Mouse (Mus musculus) liver, embryonic 12.5 days (tissue): ENCODE results near the gene Gp9. TPM values are rescaled to one million over a fixed set of nuclear protein-coding genes. Genes with fewer than 3 reads are reported as not detected.

Experiments
- ATAC-seq: fragments of 200-750 bp; cut with Nextera tagmentation; 2 replicates; pipeline ENCODE4 v1.8.0; 2017; ENCODE audit warnings: moderate number of reproducible peaks, mild to moderate bottlenecking, moderate library complexity
- H3K27ac ChIP-seq: fragments of 300-500 bp; sonication (generic); 2 replicates; pipeline ENCODE4 v1.5.1; 2016; ENCODE audit warnings: mild to moderate bottlenecking
- H3K27me3 ChIP-seq: fragments of 300-500 bp; sonication (generic); replicated peaks from 2 replicates; pipeline ENCODE4 v1.6.1; 2016; ENCODE audit warnings: mild to moderate bottlenecking, moderate library complexity
- H3K36me3 ChIP-seq: fragments of 300-500 bp; sonication (generic); 2 replicates; pipeline ENCODE4 v1.6.1; 2016; ENCODE audit warnings: mild to moderate bottlenecking, moderate library complexity
- H3K4me1 ChIP-seq: fragments of 300-500 bp; sonication (generic); 2 replicates; pipeline ENCODE4 v1.6.1; 2016
- H3K4me2 ChIP-seq: fragments of 300-500 bp; sonication (generic); 2 replicates; pipeline ENCODE4 v1.6.1; 2016; ENCODE audit warnings: mild to moderate bottlenecking, moderate library complexity
- H3K4me3 ChIP-seq: fragments of 300-500 bp; sonication (generic); 2 replicates; pipeline ENCODE4 v1.5.1; 2016; ENCODE audit warnings: mild to moderate bottlenecking, moderate library complexity
- H3K9ac ChIP-seq: fragments of 300-500 bp; sonication (generic); 2 replicates; pipeline ENCODE4 v1.6.1; 2016; ENCODE audit warnings: mild to moderate bottlenecking, moderate library complexity
- H3K9me3 ChIP-seq: fragments of 300-500 bp; sonication (generic); replicated peaks from 2 replicates; pipeline ENCODE4 v1.6.1; 2016; ENCODE audit warnings: mild to moderate bottlenecking, moderate library complexity
- WGBS: fragments of 180-500 bp; shearing (Covaris S2); methylation state at CpG from one replicate; pipeline ENCODE4 v1.1.7; 2016; ENCODE audit not compliant: insufficient replicate concordance; 5-methylcytosine and 5-hydroxymethylcytosine counted together
- polyA plus RNA-seq: library from polyadenylated mRNA; unstranded; fragments of >200 nt; fragmentation: Nextera tagmentation; extraction: Ambion mirVana; gene quantifications from 2 replicates; pipeline ENCODE4 v1.2.1, GENCODE M21; 2016

Gp9 gene
- polyA plus RNA-seq, 1 experiment from 2014 or later, result 44.2 TPM

DNA sequence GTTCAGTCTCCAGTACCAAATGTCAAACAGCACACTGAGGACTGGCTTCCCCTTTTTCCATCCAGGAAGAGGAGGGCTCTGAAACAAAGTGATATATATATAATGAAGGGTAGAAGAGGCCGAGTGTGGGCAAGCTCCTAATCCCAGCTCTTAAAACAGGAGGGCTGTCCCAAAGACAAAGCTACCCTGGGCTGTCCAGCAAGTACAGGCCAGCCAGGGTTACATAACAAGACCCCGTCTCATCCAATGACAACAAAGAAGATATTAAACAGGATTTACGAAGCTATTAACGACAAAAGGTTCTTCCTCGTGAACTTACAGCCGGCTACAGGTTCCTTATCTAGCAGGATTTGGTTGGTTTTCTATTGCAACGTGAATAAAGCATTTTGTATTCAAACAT lies 27.0 kb downstream of the Gp9 start:
- Histone ChIP-seq H3K27me3 (no peaks in the 10 kb centered on the region), H3K9ac (no peak overlapping the region; the same call in 1 of the 2 replicates), H3K4me3 (no peak overlapping the region), H3K36me3 (peaks cover 57% of the 10 kb centered on the region), H3K27ac (0 out of 2 replicates have a peak overlapping the region, but pooled peaks have one; percentile 1), H3K4me2 (no peak overlapping the region), H3K9me3 (no peaks in the 10 kb centered on the region), H3K4me1 (peaks cover 84% of the 10 kb centered on the region)
- no peak for ATAC-seq
- WGBS, result 69% methylated on average over 7 of the region's 7 CpGs

DNA sequence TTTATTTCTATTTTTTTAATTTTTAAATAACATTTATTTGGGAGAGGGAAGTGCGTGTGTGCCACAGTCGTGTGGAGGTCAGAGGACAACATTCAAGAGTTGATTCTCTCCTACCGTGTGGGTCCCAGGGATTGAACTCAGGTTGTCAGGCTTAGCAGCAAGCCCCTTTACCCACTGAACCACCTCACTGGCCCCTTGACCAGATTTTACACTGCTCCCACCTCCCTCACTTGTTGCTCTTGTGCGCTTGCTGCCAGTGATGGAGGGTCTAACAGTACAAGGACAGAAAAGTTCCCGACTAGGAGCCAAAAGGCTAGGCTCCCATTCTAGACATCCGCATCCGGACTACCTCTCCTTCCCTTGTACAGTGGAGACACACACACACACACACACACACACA lies 27.6 kb downstream of the Gp9 start:
- H3K4me1 ChIP-seq, result peaks cover 84% of the 10 kb centered on the region
- H3K4me3 ChIP-seq, result no peak overlapping the region
- H3K27me3 ChIP-seq, result no peaks in the 10 kb centered on the region
- H3K9me3 ChIP-seq, result no peaks in the 10 kb centered on the region
- 91% methylated on average over 7 of the region's 7 CpGs for WGBS
- H3K36me3 ChIP-seq, result peaks cover 53% of the 10 kb centered on the region
- H3K27ac ChIP-seq, result no peak overlapping the region
- H3K9ac ChIP-seq, result no peak overlapping the region
- ATAC-seq, result no peak
- no peak overlapping the region for H3K4me2 ChIP-seq

DNA sequence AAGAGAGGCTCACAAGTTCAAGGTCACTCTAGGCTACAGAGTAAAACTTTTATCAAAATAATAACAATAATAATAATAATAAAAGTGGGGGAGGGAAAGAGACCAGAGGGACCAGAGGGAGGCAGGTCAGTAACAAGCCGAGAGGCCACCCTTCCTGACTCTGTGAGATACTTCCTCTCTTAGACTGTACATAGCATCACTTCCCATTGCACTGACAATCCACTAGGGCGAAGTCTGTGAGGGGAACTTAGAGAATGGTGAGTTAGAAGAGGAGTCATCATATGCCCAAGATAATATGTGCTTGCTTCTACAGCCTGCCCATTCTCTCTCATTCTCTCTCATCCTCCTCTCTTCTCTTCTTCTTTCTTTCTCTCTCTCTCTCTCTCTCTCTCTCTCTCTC lies 28.2 kb downstream of the Gp9 start:
- H3K27me3 ChIP-seq, result no peaks in the 10 kb centered on the region
- H3K4me2 ChIP-seq, result no peak overlapping the region
- no peak overlapping the region for H3K9ac ChIP-seq
- no peaks in the 10 kb centered on the region for H3K9me3 ChIP-seq
- H3K36me3 ChIP-seq, result peaks cover 48% of the 10 kb centered on the region
- no peak for ATAC-seq
- 37% methylated on average over 2 of the region's 2 CpGs for WGBS
- H3K4me1 ChIP-seq, result peaks cover 81% of the 10 kb centered on the region
- no peak overlapping the region for H3K4me3 ChIP-seq
- no peak overlapping the region for H3K27ac ChIP-seq

DNA sequence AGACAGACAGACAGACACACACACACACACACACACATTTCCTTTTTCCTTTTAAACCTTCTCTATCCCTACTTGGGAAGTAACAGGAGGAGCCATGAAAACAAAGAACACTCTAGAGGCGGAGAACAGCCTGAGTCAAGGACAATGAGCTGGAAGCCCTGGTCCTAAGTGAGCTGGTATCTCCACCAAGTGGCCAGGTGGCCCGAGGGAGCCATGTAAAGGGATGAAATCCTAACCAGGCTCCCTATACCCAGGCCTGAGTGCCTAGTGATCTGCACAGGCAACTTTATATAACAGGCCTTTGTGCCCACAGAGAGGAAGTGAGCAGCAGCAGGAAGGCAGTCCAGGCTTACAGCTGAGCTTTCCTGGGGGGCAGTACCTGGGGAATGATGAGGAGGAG lies 29.0 kb downstream of the Gp9 start:
- no peak overlapping the region for H3K9ac ChIP-seq
- peaks cover 48% of the 10 kb centered on the region for H3K36me3 ChIP-seq
- H3K9me3 ChIP-seq, result no peaks in the 10 kb centered on the region
- peaks cover 77% of the 10 kb centered on the region for H3K4me1 ChIP-seq
- no peaks in the 10 kb centered on the region for H3K27me3 ChIP-seq
- H3K4me2 ChIP-seq, result no peak overlapping the region
- no peak overlapping the region for H3K4me3 ChIP-seq
- no peak for ATAC-seq
- WGBS, result 62% methylated on average over 2 of the region's 2 CpGs
- peak overlapping the region; percentile 98 for H3K27ac ChIP-seq

DNA sequence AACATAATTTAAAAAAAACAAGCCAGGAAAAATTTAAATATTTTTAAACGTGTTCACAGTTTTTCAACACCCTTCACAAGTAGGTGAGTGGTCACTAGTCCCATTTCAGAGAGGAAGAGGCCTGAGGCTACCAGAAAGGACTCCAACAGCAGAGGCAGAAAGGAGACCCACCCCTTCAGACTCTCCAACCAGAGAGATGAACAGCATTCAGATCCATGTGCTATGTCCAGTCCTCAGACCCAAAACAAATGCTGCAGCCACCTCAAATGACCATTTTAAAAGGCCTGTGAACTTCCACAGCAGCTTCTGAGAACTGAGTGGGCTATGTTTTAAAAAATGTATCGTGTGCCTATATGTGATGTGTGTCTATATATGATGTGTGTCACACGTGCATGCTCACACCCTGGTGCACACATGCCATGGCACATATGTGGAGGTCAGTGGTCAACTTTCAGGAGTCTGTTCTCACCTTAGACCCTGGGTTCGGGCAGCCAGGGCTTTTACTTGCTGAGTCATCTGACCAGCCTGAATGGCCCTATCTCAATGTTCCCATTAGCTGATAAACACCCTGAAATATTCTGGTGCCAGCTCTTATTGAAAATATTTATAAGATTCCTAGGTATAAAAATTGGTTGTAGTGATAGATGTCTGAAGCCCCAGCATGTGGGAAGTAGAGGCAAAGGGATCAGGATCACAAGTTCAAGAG lies 30.0 kb downstream of the Gp9 start:
- Histone ChIP-seq H3K9ac (peak overlapping the region; percentile 93), H3K4me1 (peaks cover 78% of the 10 kb centered on the region), H3K27me3 (no peaks in the 10 kb centered on the region), H3K36me3 (peaks cover 40% of the 10 kb centered on the region), H3K9me3 (no peaks in the 10 kb centered on the region), H3K4me2 (peak overlapping the region; percentile 86), H3K4me3 (peak overlapping the region; percentile 72), H3K27ac (peak overlapping the region; percentile 98)
- no peak for ATAC-seq
- WGBS, result 59% methylated on average over 4 of the region's 4 CpGs

DNA sequence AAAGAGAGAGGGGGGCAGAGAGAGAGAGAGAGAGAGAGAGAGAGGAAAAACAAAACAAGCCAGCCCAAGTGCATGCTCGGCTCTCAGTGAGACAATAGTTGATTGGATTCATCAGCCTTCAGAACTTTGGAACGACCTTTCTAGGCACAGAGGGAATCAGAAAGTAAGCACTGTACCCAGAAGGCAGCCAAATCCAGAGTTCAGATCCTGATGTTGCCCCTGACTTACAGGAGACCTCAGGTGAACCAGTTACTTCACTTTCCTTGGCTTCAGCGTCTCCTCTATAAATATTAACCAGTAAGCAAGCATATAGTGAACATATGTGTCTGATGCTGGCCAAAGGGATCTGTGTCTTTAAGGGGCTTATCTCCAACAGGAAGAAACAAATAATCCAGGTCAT lies 30.6 kb downstream of the Gp9 start:
- Histone ChIP-seq H3K27ac (peak overlapping the region; percentile 98), H3K4me2 (peak overlapping the region; percentile 86), H3K4me1 (peaks cover 82% of the 10 kb centered on the region), H3K9ac (peak overlapping the region; percentile 93), H3K4me3 (peak overlapping the region; percentile 72), H3K9me3 (no peaks in the 10 kb centered on the region), H3K36me3 (peaks cover 40% of the 10 kb centered on the region), H3K27me3 (no peaks in the 10 kb centered on the region)
- ATAC-seq, result no peak
- 55% methylated on average over 3 of the region's 3 CpGs for WGBS

DNA sequence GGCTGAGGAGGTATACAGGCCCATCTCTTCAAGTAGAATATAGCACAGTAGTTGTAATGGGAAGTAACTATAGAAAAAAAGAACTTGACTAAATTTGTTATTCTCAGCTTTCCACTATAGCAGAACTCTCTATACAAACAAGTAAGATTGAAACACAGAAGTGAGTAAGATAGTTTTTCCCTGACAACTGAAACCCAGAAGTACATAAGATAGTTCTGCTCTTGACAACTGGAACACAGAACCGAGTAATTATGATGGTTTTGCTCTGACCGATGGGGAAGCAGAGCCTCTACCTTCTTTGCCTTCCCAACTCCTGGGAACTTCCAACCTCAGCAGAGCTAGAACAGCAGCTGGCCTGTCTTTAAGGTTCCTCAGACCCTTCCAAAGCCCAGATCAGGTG lies 31.3 kb downstream of the Gp9 start:
- Histone ChIP-seq H3K27me3 (no peaks in the 10 kb centered on the region), H3K36me3 (peaks cover 36% of the 10 kb centered on the region), H3K9ac (peak overlapping the region; percentile 93), H3K4me2 (peak overlapping the region; percentile 86), H3K4me1 (peaks cover 78% of the 10 kb centered on the region), H3K4me3 (peak overlapping the region; percentile 72), H3K9me3 (no peaks in the 10 kb centered on the region), H3K27ac (peak overlapping the region; percentile 98)
- no peak for ATAC-seq
- WGBS, result 72% methylated on average over 2 of the region's 2 CpGs

DNA sequence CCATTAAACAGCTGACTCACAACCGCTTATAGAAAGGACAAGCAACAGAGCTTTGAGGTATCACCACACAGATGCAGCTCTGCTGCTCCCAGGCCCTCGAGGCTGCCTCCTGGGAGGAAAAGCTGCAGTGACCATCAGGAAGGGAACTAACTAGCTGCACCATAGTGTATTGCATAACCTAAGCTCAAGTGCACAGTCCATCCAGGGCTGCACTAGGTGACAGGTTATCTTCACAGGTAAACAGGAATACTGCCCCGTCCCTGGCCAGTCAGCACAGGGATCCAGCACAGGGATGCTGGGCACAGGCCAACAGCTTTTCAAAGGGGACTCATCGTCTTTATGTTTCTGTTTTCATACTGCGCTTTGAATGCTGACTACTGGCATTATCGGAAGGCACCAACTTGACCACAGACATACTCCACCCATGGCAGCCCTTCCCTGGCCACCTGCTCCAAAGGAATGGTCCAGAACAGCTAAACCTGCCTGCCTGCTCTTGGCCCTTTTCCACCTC lies 31.8 kb downstream of the Gp9 start:
- H3K4me1 ChIP-seq, result peaks cover 72% of the 10 kb centered on the region
- peak overlapping the region; percentile 72 for H3K4me3 ChIP-seq
- peak overlapping the region; percentile 98 for H3K27ac ChIP-seq
- H3K9me3 ChIP-seq, result no peaks in the 10 kb centered on the region
- peaks cover 35% of the 10 kb centered on the region for H3K36me3 ChIP-seq
- peak; percentile 20; the same call in 1 of the 2 replicates for ATAC-seq
- no peaks in the 10 kb centered on the region for H3K27me3 ChIP-seq
- WGBS, result 52% methylated on average over 6 of the region's 6 CpGs
- peak overlapping the region; percentile 93 for H3K9ac ChIP-seq
- H3K4me2 ChIP-seq, result peak overlapping the region; percentile 86

DNA sequence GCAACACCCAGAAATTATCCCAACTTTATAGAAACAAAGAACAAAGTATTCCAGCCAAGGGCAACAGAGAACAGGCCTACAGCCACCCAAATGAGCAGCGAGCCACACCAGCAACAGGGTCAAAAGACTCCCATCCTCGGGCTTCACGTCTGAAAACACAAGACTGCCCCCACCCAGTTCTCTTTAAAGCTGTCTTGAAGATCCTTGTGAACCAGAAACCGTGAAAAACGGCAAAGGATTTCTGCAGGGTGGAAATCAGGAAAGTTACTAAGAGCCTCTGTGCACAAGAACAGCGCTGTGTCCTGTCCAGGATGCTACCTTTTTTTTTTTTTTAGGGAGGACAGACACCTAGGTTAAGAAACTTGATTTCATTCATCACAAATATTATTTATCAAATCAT lies 32.4 kb downstream of the Gp9 start:
- 35% methylated on average over 6 of the region's 6 CpGs for WGBS
- Histone ChIP-seq H3K4me2 (peak overlapping the region; percentile 86), H3K9me3 (no peaks in the 10 kb centered on the region), H3K4me3 (peak overlapping the region; percentile 72), H3K36me3 (peaks cover 35% of the 10 kb centered on the region), H3K4me1 (peaks cover 67% of the 10 kb centered on the region), H3K9ac (peak overlapping the region; percentile 93), H3K27me3 (no peaks in the 10 kb centered on the region), H3K27ac (peak overlapping the region; percentile 98)
- no peak for ATAC-seq

DNA sequence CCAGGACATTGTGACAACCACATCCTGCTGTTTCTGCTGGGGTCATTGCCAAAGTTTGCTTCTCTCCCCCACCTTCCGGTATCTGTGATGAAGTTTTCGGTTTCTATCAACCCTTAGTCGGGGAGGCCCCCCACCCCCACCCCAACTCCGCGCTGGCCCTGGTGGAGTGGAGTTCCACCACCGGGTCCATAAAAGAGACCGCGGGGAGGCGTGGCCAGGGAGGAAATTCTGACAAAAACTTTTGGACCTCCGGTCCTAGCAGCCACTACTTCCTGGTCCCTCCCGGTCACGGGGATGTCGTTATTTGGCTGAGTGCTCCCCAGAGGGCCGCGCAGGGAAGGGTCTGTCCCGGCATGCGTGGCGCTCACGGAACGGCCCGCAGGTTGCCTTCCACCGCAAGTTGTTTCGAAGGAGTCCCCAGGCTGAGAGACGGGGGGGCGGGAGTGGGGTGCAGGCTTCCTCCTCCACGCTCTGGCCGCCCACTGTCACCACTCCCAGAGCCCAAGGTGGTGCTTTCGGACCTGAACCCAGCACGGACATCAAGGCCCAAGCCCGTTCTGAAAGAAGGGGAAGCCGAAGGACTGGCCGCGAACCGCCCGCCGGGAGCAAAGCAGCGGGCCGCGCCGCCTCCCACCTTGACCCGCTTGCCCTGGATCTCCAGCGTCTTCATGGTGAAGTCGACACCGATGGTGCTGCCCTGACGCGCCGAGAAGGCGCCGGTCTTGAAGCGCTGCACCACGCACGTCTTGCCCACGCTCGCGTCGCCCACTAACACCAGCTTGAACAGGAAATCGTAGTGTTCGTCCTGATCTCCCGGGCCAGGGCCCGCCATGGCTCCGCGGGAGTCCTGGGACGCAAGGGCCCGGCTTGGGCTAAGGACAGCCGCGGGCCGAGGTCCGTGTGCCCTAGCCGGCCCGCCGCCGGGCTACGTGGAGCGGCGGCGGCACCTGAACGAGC lies 33.1 kb downstream of the Gp9 start:
- Histone ChIP-seq H3K27ac (peak overlapping the region; percentile 98), H3K9me3 (no peaks in the 10 kb centered on the region), H3K36me3 (peaks cover 36% of the 10 kb centered on the region), H3K9ac (peak overlapping the region; percentile 93), H3K27me3 (no peaks in the 10 kb centered on the region), H3K4me2 (peak overlapping the region; percentile 86), H3K4me3 (peak overlapping the region; percentile 72), H3K4me1 (peaks cover 61% of the 10 kb centered on the region)
- under 1% methylated on average over 76 of the region's 77 CpGs for WGBS
- ATAC-seq, result peak; percentile 5; the same call in 1 of the 2 replicates

DNA sequence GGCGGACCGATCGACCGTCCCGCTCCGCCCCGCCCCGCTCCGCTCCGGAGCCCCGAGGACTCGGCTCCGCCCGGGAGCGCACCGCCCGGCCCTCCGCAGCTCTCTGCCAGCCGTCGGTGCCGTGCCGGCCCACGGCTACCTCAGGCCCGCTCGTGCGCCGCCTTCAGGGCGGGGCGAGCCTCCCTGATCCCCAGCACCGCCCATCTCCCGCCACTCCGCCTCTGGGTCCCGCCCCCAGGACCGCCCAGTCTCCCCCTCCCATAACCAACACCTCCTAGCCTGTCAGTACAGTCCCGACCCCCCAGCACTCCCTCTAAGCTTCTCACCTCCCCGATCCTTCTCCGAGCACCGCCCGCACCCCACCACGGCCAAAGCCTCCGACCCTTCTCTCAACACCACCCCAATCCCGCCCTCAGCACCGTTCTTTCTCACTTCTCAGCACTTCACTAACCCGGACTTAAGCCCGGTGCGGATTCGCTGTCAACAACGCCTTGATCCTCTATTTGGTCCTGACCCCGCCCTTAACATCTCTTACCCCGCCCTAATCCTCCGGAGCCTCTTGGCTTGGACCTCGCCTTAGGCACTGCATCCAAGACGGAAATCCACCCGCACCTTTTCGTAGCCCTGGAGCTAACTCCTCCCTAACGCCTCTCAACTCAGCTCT lies 33.9 kb downstream of the Gp9 start, which contains the start of gene Rab43:
Gene Rab43, minus strand, starts transcription at position 490 of the 664 bp plus-strand sequence.
- under 1% methylated on average over 56 of the region's 56 CpGs for WGBS
- peak within 1 kb of the TSS; percentile 93 for H3K9ac ChIP-seq
- no peaks in the 10 kb centered on the region for H3K27me3 ChIP-seq
- peaks cover 44% of the 10 kb centered on the region for H3K36me3 ChIP-seq
- no peaks in the 10 kb centered on the region for H3K9me3 ChIP-seq
- peak within 1 kb of the TSS; percentile 72 for H3K4me3 ChIP-seq
- H3K4me1 ChIP-seq, result peaks cover 55% of the 10 kb centered on the region
- peak within 1 kb of the TSS; percentile 98 for H3K27ac ChIP-seq
- peak; percentile 92 for ATAC-seq
- H3K4me2 ChIP-seq, result peak within 1 kb of the TSS; percentile 86
